Mouse (Mus musculus) hindbrain, embryonic 14.5 days (tissue): ENCODE data around the gene Mmp25. TPM values are rescaled to one million over a fixed set of nuclear protein-coding genes. Genes with fewer than 3 reads are reported as not detected.

Experiments used
- ATAC-seq: fragments of 200-750 bp; cut with Nextera tagmentation; 2 replicates; pipeline ENCODE4 v1.8.0; 2017; ENCODE audit warnings: moderate number of reproducible peaks, mild to moderate bottlenecking, moderate TSS enrichment, moderate library complexity; ENCODE audit not compliant: low FRiP score
- DNase-seq: peaks from one replicate; pipeline ENCODE4 v3.0.0-alpha.2; 2015; ENCODE audit warnings: low spot score
- H3K27ac ChIP-seq: fragments of 300-500 bp; sonication (generic); 2 replicates; pipeline ENCODE4 v1.5.1; 2014; ENCODE audit warnings: mild to moderate bottlenecking, moderate library complexity
- H3K27me3 ChIP-seq: fragments of 300-500 bp; sonication (generic); 2 replicates; pipeline ENCODE4 v1.6.1; 2014; ENCODE audit warnings: mild to moderate bottlenecking, low read length, mixed read lengths; ENCODE audit not compliant: control insufficient read depth, insufficient read depth
- H3K36me3 ChIP-seq: fragments of 300-500 bp; sonication (generic); replicated peaks from 2 replicates; pipeline ENCODE4 v1.6.1; 2014; ENCODE audit not compliant: control insufficient read depth, insufficient read depth
- H3K4me1 ChIP-seq: fragments of 300-500 bp; sonication (generic); replicated peaks from 2 replicates; pipeline ENCODE4 v1.6.1; 2014; ENCODE audit warnings: antibody characterized with exemption, low read length, mixed read lengths; ENCODE audit not compliant: control insufficient read depth, insufficient read depth
- H3K4me2 ChIP-seq: fragments of 300-500 bp; sonication (generic); replicated peaks from 2 replicates; pipeline ENCODE4 v1.6.1; 2014; ENCODE audit warnings: mild to moderate bottlenecking, moderate library complexity
- H3K4me3 ChIP-seq: fragments of 300-500 bp; sonication (generic); replicated peaks from 2 replicates; pipeline ENCODE4 v1.5.1; 2014; ENCODE audit warnings: mild to moderate bottlenecking, low read length
- H3K9ac ChIP-seq: fragments of 300-500 bp; sonication (generic); 2 replicates; pipeline ENCODE4 v1.6.1; 2014
- H3K9me3 ChIP-seq: fragments of 300-500 bp; sonication (generic); 2 replicates; pipeline ENCODE4 v1.6.1; 2016; ENCODE audit warnings: low read length; ENCODE audit not compliant: control insufficient read depth
- WGBS: fragments of 180-500 bp; shearing (Covaris S2); extraction: QIAGEN DNeasy Blood & Tissue Kit; methylation state at CpG from one replicate; pipeline ENCODE4 v1.1.7; 2014; 5-methylcytosine and 5-hydroxymethylcytosine counted together
- polyA plus RNA-seq: library from polyadenylated mRNA; unstranded; fragments of >200 nt; fragmentation: Nextera tagmentation; extraction: Ambion mirVana; gene quantifications from 2 replicates; pipeline ENCODE4 v1.2.1, GENCODE M21; 2014

Gene Mmp25
- polyA plus RNA-seq, 1 experiment from 2014 or later: 1.6 TPM

- Histone ChIP-seq H3K27me3 (no peaks in the 10 kb centered on the region), H3K4me3 (no peak overlapping the region), H3K4me1 (no peaks in the 10 kb centered on the region), H3K9ac (no peak overlapping the region), H3K9me3 (no peaks in the 10 kb centered on the region), H3K4me2 (no peak overlapping the region), H3K36me3 (no peaks in the 10 kb centered on the region), H3K27ac (no peak overlapping the region)
- DNase-seq (no peak), ATAC-seq (no peak)
- 61% methylated on average over 6 of the region's 6 CpGs for WGBS
These were observed 8.9 kb upstream of the Mmp25 start for GRCm38 (mm10) chr17:23654001-23654400.

GRCm38 (mm10) chr17:23653324-23653723 is 8.2 kb upstream of the Mmp25 start:
- H3K4me3 ChIP-seq: no peak overlapping the region
- H3K27ac ChIP-seq: no peak overlapping the region
- H3K4me1 ChIP-seq: no peaks in the 10 kb centered on the region
- ATAC-seq: no peak
- H3K36me3 ChIP-seq: no peaks in the 10 kb centered on the region
- no peak overlapping the region for H3K9ac ChIP-seq
- no peak for DNase-seq
- H3K4me2 ChIP-seq: no peak overlapping the region
- 80% methylated on average over 1 of the region's 2 CpGs for WGBS
- H3K9me3 ChIP-seq: no peaks in the 10 kb centered on the region
- H3K27me3 ChIP-seq: no peaks in the 10 kb centered on the region

GRCm38 (mm10) chr17:23651363-23651762 is 6.3 kb upstream of the Mmp25 start:
- no peak overlapping the region for H3K27ac ChIP-seq
- H3K9ac ChIP-seq: no peak overlapping the region
- 0 out of 2 replicates have a peak, but pooled peaks cover under 1% of the 10 kb centered on the region for H3K27me3 ChIP-seq
- WGBS: 85% methylated on average over 6 of the region's 6 CpGs
- DNase-seq (no peak), ATAC-seq (no peak)
- no peaks in the 10 kb centered on the region for H3K4me1 ChIP-seq
- no peaks in the 10 kb centered on the region for H3K36me3 ChIP-seq
- no peak overlapping the region for H3K4me3 ChIP-seq
- no peaks in the 10 kb centered on the region for H3K9me3 ChIP-seq
- H3K4me2 ChIP-seq: no peak overlapping the region

- no peak overlapping the region for H3K27ac ChIP-seq
- H3K4me3 ChIP-seq: no peak overlapping the region
- H3K27me3 ChIP-seq: peaks cover 33% of the 10 kb centered on the region
- H3K4me1 ChIP-seq: peaks cover 7% of the 10 kb centered on the region
- H3K9me3 ChIP-seq: no peaks in the 10 kb centered on the region
- H3K36me3 ChIP-seq: no peaks in the 10 kb centered on the region
- no peak overlapping the region for H3K4me2 ChIP-seq
- WGBS: 26% methylated on average over 10 of the region's 10 CpGs
- ATAC-seq (no peak), DNase-seq (no peak)
- no peak overlapping the region for H3K9ac ChIP-seq
These were observed 817 bp upstream of the Mmp25 start for GRCm38 (mm10) chr17:23645894-23646293.

GRCm38 (mm10) chr17:23631241-23631640 is 13.8 kb downstream of the Mmp25 start:
- no peak for DNase-seq
- Histone ChIP-seq H3K9me3 (no peaks in the 10 kb centered on the region), H3K4me2 (no peak overlapping the region), H3K4me1 (no peaks in the 10 kb centered on the region), H3K36me3 (no peaks in the 10 kb centered on the region), H3K4me3 (no peak overlapping the region), H3K27me3 (no peaks in the 10 kb centered on the region; the same call in 1 of the 2 replicates), H3K27ac (no peak overlapping the region), H3K9ac (no peak overlapping the region)
- ATAC-seq: no peak
- WGBS: 91% methylated on average over 8 of the region's 8 CpGs

- 18% methylated on average over 22 of the region's 22 CpGs for WGBS
- no peak for DNase-seq
- H3K4me2 ChIP-seq: peak overlapping the region; percentile 40
- no peaks in the 10 kb centered on the region for H3K9me3 ChIP-seq
- no peaks in the 10 kb centered on the region for H3K36me3 ChIP-seq
- H3K9ac ChIP-seq: no peak overlapping the region; the same call in 1 of the 2 replicates
- H3K4me1 ChIP-seq: no peaks in the 10 kb centered on the region
- H3K4me3 ChIP-seq: no peak overlapping the region; the same call in 1 of the 2 replicates
- no peak overlapping the region for H3K27ac ChIP-seq
- peak; percentile 71; the same call in 1 of the 2 replicates for ATAC-seq
- H3K27me3 ChIP-seq: no peaks in the 10 kb centered on the region; the same call in 1 of the 2 replicates
These were observed 14.7 kb downstream of the Mmp25 start for GRCm38 (mm10) chr17:23630195-23631020.

- Histone ChIP-seq H3K9me3 (no peaks in the 10 kb centered on the region), H3K27me3 (no peaks in the 10 kb centered on the region; the same call in 1 of the 2 replicates), H3K4me2 (no peak overlapping the region), H3K9ac (no peak overlapping the region), H3K36me3 (no peaks in the 10 kb centered on the region), H3K4me1 (no peaks in the 10 kb centered on the region), H3K4me3 (no peak overlapping the region), H3K27ac (no peak overlapping the region)
- DNase-seq (no peak), ATAC-seq (no peak)
- WGBS: 39% methylated on average over 7 of the region's 7 CpGs
These were observed 17.3 kb downstream of the Mmp25 start for GRCm38 (mm10) chr17:23627813-23628212.

- no peak for ATAC-seq
- Histone ChIP-seq H3K27me3 (no peaks in the 10 kb centered on the region), H3K27ac (no peak overlapping the region), H3K4me2 (no peak overlapping the region), H3K9me3 (no peaks in the 10 kb centered on the region), H3K4me3 (no peak overlapping the region), H3K36me3 (no peaks in the 10 kb centered on the region), H3K9ac (no peak overlapping the region), H3K4me1 (no peaks in the 10 kb centered on the region)
- DNase-seq: no peak
- 84% methylated on average over 7 of the region's 7 CpGs for WGBS
These were observed 24.7 kb downstream of the Mmp25 start for GRCm38 (mm10) chr17:23620351-23620750.

GRCm38 (mm10) chr17:23617087-23617486 is 28.0 kb downstream of the Mmp25 start:
- Histone ChIP-seq H3K9ac (no peak overlapping the region), H3K4me2 (no peak overlapping the region), H3K27me3 (no peaks in the 10 kb centered on the region), H3K36me3 (no peaks in the 10 kb centered on the region), H3K4me3 (no peak overlapping the region), H3K9me3 (no peaks in the 10 kb centered on the region), H3K4me1 (no peaks in the 10 kb centered on the region), H3K27ac (no peak overlapping the region)
- 70% methylated on average over 9 of the region's 9 CpGs for WGBS
- ATAC-seq: no peak
- DNase-seq: no peak
